In genomic region chr4:32312171-32312946, GRCm38 (mm10) we compare ENCODE assay signal across 21 mouse cellular contexts.
DNase-seq lines count a peak whose midpoint lies in the region; ATAC-seq lines count a peak whose summit lies in the region.
"Had no signal": no experiment of that assay in that cellular context is flagged by ENCODE, and none has a peak within 500 bp of the region (broad histone marks: within the 10 kb centered on the region; RNA-seq: fewer than 3 reads in every experiment).

No protein-coding gene starts in this region.

- no peaks in the 10 kb centered on the region for H3K27me3 ChIP-seq in hindbrain, embryonic 10.5 days (ENCODE audit: insufficient read depth, poor library complexity, severe bottlenecking)
- H3K27me3 ChIP-seq in hindbrain, embryonic 16.5 days (replicated peaks; ENCODE audit: control insufficient read depth, insufficient read depth, low read length) = no peaks in the 10 kb centered on the region
- H3K27me3 ChIP-seq in kidney, embryonic 14.5 days (ENCODE audit: control insufficient read depth, insufficient read depth, low read length) = no peaks in the 10 kb centered on the region
- no peaks in the 10 kb centered on the region for H3K27me3 ChIP-seq in neural tube, embryonic 13.5 days
- H3K27me3 ChIP-seq in neural tube, embryonic 15.5 days (replicated peaks) = no peaks in the 10 kb centered on the region
- H3K27me3 ChIP-seq: forebrain, embryonic 13.5 days; heart, embryonic 13.5 days; limb, embryonic 13.5 days; lung, embryonic 15.5 days; stomach, embryonic 15.5 days had no signal

- DNase-seq in hindbrain, embryonic 10.5 days (ENCODE audit: low spot score) = no peak
- DNase-seq in kidney, adult 8-10 months = no peak
- DNase-seq: adrenal gland, postnatal 25 days; heart, adult 2 months; heart, postnatal 10 days; kidney, adult 11 months; kidney, postnatal 4 days; right cerebral cortex, postnatal 25 days had no signal

- ATAC-seq in hindbrain, embryonic 16.5 days = no peak
- peak; percentile 59; the same call in 1 of the 2 replicates for ATAC-seq in kidney, embryonic 14.5 days (ENCODE audit: low FRiP score, low TSS enrichment)
- no peak for ATAC-seq in neural tube, embryonic 13.5 days (ENCODE audit: low read depth)
- ATAC-seq in neural tube, embryonic 15.5 days (ENCODE audit: low FRiP score) = no peak
- no peak for ATAC-seq in cerebellum, adult (ENCODE audit: insufficient number of reproducible peaks, low FRiP score, low TSS enrichment)
- ATAC-seq: forebrain, embryonic 13.5 days had no signal

- H3K27ac ChIP-seq in hindbrain, embryonic 10.5 days = peak overlapping the region; percentile 50; the same call in 1 of the 2 replicates
- H3K27ac ChIP-seq in hindbrain, embryonic 16.5 days (ENCODE audit: low read depth, low read length) = no peak overlapping the region
- H3K27ac ChIP-seq in kidney, embryonic 14.5 days (ENCODE audit: low read depth, low read length) = no peak overlapping the region; the same call in 1 of the 2 replicates
- peak overlapping the region; percentile 57 for H3K27ac ChIP-seq in neural tube, embryonic 13.5 days (replicated peaks)
- no peak overlapping the region; the same call in 1 of the 2 replicates for H3K27ac ChIP-seq in neural tube, embryonic 15.5 days (replicated peaks)
- H3K27ac ChIP-seq: forebrain, embryonic 13.5 days; heart, adult 2 months; heart, embryonic 13.5 days; limb, embryonic 13.5 days; lung, embryonic 15.5 days; stomach, embryonic 15.5 days had no signal

- peaks cover 28% of the 10 kb centered on the region for H3K4me1 ChIP-seq in hindbrain, embryonic 10.5 days (replicated peaks)
- H3K4me1 ChIP-seq in hindbrain, embryonic 16.5 days (ENCODE audit: control insufficient read depth, insufficient read depth, low read depth, low read length) = peaks cover 2% of the 10 kb centered on the region; the same call in 1 of the 2 replicates
- peaks cover 14% of the 10 kb centered on the region for H3K4me1 ChIP-seq in kidney, embryonic 14.5 days (ENCODE audit: control insufficient read depth, insufficient read depth, low read length)
- H3K4me1 ChIP-seq in neural tube, embryonic 13.5 days (replicated peaks) = peaks cover 34% of the 10 kb centered on the region
- peaks cover 25% of the 10 kb centered on the region for H3K4me1 ChIP-seq in neural tube, embryonic 15.5 days

- H3K4me2 ChIP-seq in hindbrain, embryonic 16.5 days (ENCODE audit: low read length) = no peak overlapping the region
- 0 out of 2 replicates have a peak overlapping the region, but pooled peaks have one; percentile 3 for H3K4me2 ChIP-seq in kidney, embryonic 14.5 days (replicated peaks; ENCODE audit: low read depth, low read length)
- no peak overlapping the region for H3K4me2 ChIP-seq in neural tube, embryonic 13.5 days
- no peak overlapping the region for H3K4me2 ChIP-seq in neural tube, embryonic 15.5 days
- H3K4me2 ChIP-seq: forebrain, embryonic 13.5 days; heart, embryonic 13.5 days; limb, embryonic 13.5 days; liver, embryonic 11.5 days; lung, embryonic 15.5 days; midbrain, embryonic 11.5 days; stomach, embryonic 15.5 days had no signal

- H3K36me3 ChIP-seq in hindbrain, embryonic 10.5 days = peaks cover 10% of the 10 kb centered on the region
- peaks cover 2% of the 10 kb centered on the region; the same call in 1 of the 2 replicates for H3K36me3 ChIP-seq in hindbrain, embryonic 16.5 days (ENCODE audit: control insufficient read depth, insufficient read depth, low read length)
- no peaks in the 10 kb centered on the region for H3K36me3 ChIP-seq in kidney, embryonic 14.5 days (ENCODE audit: control insufficient read depth, insufficient read depth, low read length)
- peaks cover 6% of the 10 kb centered on the region for H3K36me3 ChIP-seq in neural tube, embryonic 13.5 days
- peaks cover 5% of the 10 kb centered on the region; the same call in 1 of the 2 replicates for H3K36me3 ChIP-seq in neural tube, embryonic 15.5 days

- no peak overlapping the region for H3K4me3 ChIP-seq in hindbrain, embryonic 10.5 days
- no peak overlapping the region for H3K4me3 ChIP-seq in hindbrain, embryonic 16.5 days (ENCODE audit: low read length)
- H3K4me3 ChIP-seq in kidney, embryonic 14.5 days (ENCODE audit: low read length) = no peak overlapping the region
- H3K4me3 ChIP-seq in neural tube, embryonic 13.5 days = no peak overlapping the region
- no peak overlapping the region for H3K4me3 ChIP-seq in neural tube, embryonic 15.5 days (replicated peaks)
- H3K4me3 ChIP-seq: forebrain, embryonic 13.5 days; heart, adult 2 months; heart, embryonic 13.5 days; limb, embryonic 13.5 days; lung, embryonic 15.5 days; myocyte; stomach, embryonic 15.5 days had no signal

- no peak overlapping the region for H3K9ac ChIP-seq in hindbrain, embryonic 16.5 days (ENCODE audit: low read depth, low read length)
- no peak overlapping the region for H3K9ac ChIP-seq in kidney, embryonic 14.5 days (ENCODE audit: low read depth, low read length)
- no peak overlapping the region for H3K9ac ChIP-seq in neural tube, embryonic 13.5 days
- H3K9ac ChIP-seq in neural tube, embryonic 15.5 days (replicated peaks) = no peak overlapping the region
- H3K9ac ChIP-seq: forebrain, embryonic 13.5 days; heart, embryonic 13.5 days; limb, embryonic 13.5 days; lung, embryonic 15.5 days; stomach, embryonic 15.5 days had no signal

- WGBS in hindbrain, embryonic 10.5 days = 45% methylated on average over 10 of the region's 10 CpGs
- 45% methylated on average over 10 of the region's 10 CpGs for WGBS in hindbrain, embryonic 16.5 days
- WGBS in kidney, embryonic 14.5 days = 30% methylated on average over 10 of the region's 10 CpGs
- 52% methylated on average over 10 of the region's 10 CpGs for WGBS in neural tube, embryonic 13.5 days
- 57% methylated on average over 10 of the region's 10 CpGs for WGBS in neural tube, embryonic 15.5 days

- peaks cover 10% of the 10 kb centered on the region for H3K9me3 ChIP-seq in hindbrain, embryonic 10.5 days
- no peaks in the 10 kb centered on the region; the same call in 1 of the 2 replicates for H3K9me3 ChIP-seq in hindbrain, embryonic 16.5 days (ENCODE audit: control insufficient read depth, low read length)
- peaks cover 6% of the 10 kb centered on the region; the same call in 1 of the 2 replicates for H3K9me3 ChIP-seq in kidney, embryonic 14.5 days (ENCODE audit: control insufficient read depth, low read length)
- no peaks in the 10 kb centered on the region for H3K9me3 ChIP-seq in neural tube, embryonic 13.5 days
- no peaks in the 10 kb centered on the region for H3K9me3 ChIP-seq in neural tube, embryonic 15.5 days (replicated peaks)
- H3K9me3 ChIP-seq: stomach, embryonic 15.5 days had no signal

Comparison
In these comparisons a context has a peak if more than half of its experiments do, and no peak if none do; other contexts are left out.
1. H3K27ac ChIP-seq: peak in hindbrain, embryonic 10.5 days (single experiment) and neural tube, embryonic 13.5 days (single experiment); none in hindbrain, embryonic 16.5 days (single experiment), kidney, embryonic 14.5 days (single experiment) and neural tube, embryonic 15.5 days (single experiment).